Mouse (Mus musculus): ENCODE results near the gene Ywhae. TPM values are rescaled to one million over a fixed set of nuclear protein-coding genes. Genes with fewer than 3 reads are reported as not detected.
"Not testable (repeated sequence)": the region's sequence is repeated elsewhere in the genome, so short reads cannot be mapped to it uniquely, and the experiment has no call there.

Gene Ywhae
- polyA plus RNA-seq (2016; fragmentation: Nextera tagmentation; extraction: Ambion mirVana) = 1,323 and 1,330 TPM in 2 replicates

DNA sequence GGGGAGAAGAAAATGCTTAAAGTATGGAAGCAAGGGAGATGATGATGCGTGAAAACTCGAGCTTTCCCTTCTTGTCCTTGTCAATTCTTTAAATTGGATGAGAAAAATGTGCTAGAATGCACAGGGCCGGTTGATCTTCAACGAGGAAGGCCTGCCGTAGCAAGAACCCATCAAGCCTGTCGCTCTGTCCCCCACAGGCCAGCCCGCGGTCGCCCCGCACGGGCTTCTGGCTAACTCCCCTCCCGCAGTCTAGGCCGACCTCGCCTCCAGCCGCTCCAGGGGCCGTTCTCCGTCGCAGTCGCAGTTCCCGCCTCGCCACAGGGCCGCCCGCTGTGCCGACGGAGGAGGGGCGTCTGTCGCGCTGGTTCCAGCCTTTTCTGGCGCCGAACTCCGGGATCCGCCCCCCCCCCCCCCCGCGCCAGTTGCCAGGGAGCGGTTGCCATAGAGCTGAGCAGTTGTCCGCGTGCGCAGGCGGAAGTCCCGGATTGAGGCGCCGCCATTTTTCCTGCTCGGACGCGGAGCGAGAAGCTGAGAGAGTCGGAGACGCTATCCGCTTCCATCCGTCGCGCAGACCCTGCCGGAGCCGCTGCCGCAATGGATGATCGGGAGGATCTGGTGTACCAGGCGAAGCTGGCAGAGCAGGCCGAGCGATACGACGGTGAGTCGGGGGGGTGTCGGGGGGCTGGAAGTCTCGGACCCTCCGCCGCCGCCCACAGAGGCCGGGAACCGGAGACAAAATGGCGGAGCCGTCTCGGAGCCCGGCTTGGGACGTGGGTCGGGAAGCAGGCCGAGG is at the start of gene Ywhae:
TSS of gene Ywhae (plus strand) at position 436 of the 793 bp plus-strand sequence.
- Histone ChIP-seq H3K27ac (peak within 1 kb of the TSS; percentile 100), H3K9me3 (no peaks in the 10 kb centered on the region), H3K4me3 (peak within 1 kb of the TSS; percentile 99), H3K4me1 (replicated peaks) (peaks cover 44% of the 10 kb centered on the region), H3K36me3 (peaks cover 16% of the 10 kb centered on the region), H3K27me3 (ENCODE audit: insufficient read depth, poor library complexity, severe bottlenecking) (no peaks in the 10 kb centered on the region)
- WGBS = under 1% methylated on average over 76 of the region's 76 CpGs
- DNase-seq (ENCODE audit: low spot score) = peak; percentile 99

DNA sequence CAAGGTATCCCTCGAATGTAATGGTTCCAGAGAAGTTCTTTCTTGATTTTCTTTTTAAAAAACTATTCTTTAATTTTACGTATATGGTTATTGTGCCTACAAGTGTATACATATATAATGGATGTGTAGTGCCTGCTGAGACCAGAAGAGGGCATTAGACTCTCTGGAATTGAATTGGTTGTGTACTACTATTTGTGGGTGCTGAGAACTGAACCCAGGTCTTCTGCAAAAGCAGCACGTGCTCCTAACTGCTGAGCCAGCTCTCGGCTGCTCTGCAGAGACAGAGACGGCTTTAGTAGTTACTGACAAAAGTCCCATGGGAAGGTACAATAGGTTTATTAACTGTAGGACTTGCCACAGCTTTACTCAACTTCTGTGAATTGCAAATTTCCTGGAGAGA is 48.2 kb upstream of the Ywhae start:
- 95% methylated on average over 5 of the region's 5 CpGs for WGBS
- H3K4me3 ChIP-seq = no peak overlapping the region
- H3K36me3 ChIP-seq = peaks cover 50% of the 10 kb centered on the region
- H3K9me3 ChIP-seq = no peaks in the 10 kb centered on the region
- DNase-seq (ENCODE audit: low spot score) = no peak
- peaks cover 13% of the 10 kb centered on the region for H3K4me1 ChIP-seq (replicated peaks)
- H3K27me3 ChIP-seq (ENCODE audit: insufficient read depth, poor library complexity, severe bottlenecking) = no peaks in the 10 kb centered on the region
- no peak overlapping the region for H3K27ac ChIP-seq

DNA sequence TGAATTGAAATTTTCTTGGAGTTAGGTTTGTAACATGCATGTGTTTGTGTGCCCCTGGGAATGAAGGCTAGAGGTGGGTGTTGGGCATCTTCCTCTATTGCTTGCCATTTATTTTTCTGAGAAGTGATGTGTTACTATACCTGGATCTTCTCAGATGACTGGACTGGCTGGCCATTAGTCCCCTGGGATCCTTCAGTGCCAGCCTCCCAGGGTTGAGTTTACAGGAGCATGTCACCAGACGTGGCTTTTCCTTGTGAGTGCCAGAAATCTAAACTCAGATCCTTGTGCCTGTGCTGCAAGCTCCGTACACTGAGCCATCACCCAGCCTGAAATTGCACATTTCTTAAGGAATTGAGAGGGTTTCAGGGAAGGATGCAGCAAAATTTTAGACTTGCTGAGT is 47.7 kb upstream of the Ywhae start:
- WGBS = 88% methylated on average over 2 of the region's 2 CpGs
- no peaks in the 10 kb centered on the region for H3K27me3 ChIP-seq (ENCODE audit: insufficient read depth, poor library complexity, severe bottlenecking)
- H3K4me3 ChIP-seq = no peak overlapping the region
- H3K4me1 ChIP-seq (replicated peaks) = peaks cover 13% of the 10 kb centered on the region
- no peak overlapping the region for H3K27ac ChIP-seq
- H3K9me3 ChIP-seq = no peaks in the 10 kb centered on the region
- H3K36me3 ChIP-seq = peaks cover 55% of the 10 kb centered on the region
- DNase-seq (ENCODE audit: low spot score) = no peak

DNA sequence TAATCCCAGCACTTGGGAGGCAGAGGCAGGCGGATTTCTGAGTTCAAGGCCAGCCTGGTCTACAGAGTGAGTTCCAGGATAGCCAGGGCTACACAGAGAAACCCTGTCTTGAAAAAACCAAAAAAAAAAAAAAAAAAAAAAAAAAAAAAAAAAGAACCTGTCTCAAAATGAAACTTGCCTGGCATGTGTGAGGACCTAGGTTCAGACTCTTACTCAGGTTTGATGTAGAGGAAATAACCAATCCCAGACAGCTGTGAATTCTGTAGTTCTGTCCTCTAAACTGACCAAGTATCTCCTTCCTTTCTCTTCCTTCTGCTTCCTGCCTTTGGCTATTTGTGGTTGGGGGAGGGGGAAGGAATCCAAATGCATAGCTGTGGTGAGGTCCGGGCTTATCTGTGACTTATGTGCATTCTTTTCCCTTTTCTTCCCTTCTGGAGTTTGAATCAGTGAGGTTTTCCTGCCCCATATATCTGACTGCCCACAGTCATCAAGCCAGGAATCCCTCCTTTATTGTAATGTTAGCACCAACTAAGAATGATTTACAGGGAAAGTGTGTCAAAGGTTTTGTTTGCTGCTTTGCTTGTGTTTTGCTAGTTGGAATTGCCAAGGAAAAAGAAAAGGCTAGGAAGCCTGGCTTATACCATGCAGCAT is 45.2 kb upstream of the Ywhae start:
- Histone ChIP-seq H3K9me3 (no peaks in the 10 kb centered on the region), H3K36me3 (peaks cover 73% of the 10 kb centered on the region)

DNA sequence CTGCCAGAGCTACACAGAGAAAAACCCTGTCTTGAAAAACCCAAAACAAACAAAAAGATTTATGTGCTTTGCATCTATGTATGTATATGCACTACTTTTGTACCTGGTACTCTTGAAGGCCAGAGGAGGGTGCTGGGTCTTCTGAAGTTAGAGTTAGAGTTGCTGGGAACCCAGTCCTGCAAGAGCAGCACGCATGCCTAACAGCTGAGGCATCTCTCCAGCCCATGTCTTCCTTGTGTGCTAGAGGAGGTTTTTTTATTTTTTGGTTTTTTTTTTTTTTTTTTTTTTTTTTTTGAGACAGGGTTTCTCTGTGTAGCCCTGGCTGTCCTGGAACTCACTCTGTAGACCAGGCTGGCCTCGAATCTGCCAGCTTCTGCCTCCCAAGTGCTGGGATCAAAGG is 44.5 kb upstream of the Ywhae start:
- Histone ChIP-seq H3K36me3 (peaks cover 73% of the 10 kb centered on the region), H3K27ac (no peak overlapping the region), H3K4me3 (no peak overlapping the region), H3K4me1 (replicated peaks) (no peaks in the 10 kb centered on the region), H3K9me3 (no peaks in the 10 kb centered on the region), H3K27me3 (ENCODE audit: insufficient read depth, poor library complexity, severe bottlenecking) (no peaks in the 10 kb centered on the region)
- no peak for DNase-seq (ENCODE audit: low spot score)
- 89% methylated on average over 2 of the region's 2 CpGs for WGBS

More for the DNA sequence above, 45.2 kb upstream of the Ywhae start:
- Histone ChIP-seq H3K27me3 (ENCODE audit: insufficient read depth, poor library complexity, severe bottlenecking) (no peaks in the 10 kb centered on the region), H3K4me1 (replicated peaks) (no peaks in the 10 kb centered on the region), H3K4me3 (no peak overlapping the region), H3K27ac (no peak overlapping the region)
- 91% methylated on average over 2 of the region's 2 CpGs for WGBS
- DNase-seq (ENCODE audit: low spot score) = no peak

DNA sequence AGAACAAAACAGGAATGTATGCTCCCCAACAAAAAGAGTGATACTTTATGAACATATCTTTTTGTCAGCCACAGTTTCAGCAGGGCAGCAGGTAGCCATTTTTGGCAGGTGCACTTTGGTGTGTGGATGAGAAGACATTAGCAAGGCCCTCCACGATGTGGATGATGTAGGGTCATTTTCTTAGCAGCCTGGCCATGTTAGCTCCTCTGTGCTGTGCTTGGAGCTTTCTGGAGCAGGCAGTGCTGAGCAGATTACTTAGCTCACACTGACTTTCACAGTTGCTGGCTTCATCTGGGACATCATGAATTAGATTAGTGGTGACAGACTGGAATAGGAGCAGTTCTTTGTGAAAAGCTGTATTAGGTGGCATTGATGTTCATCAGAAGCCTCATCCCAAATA is 42.7 kb upstream of the Ywhae start:
- no peak for DNase-seq (ENCODE audit: low spot score)
- Histone ChIP-seq H3K27me3 (ENCODE audit: insufficient read depth, poor library complexity, severe bottlenecking) (no peaks in the 10 kb centered on the region), H3K4me3 (no peak overlapping the region), H3K36me3 (peaks cover 74% of the 10 kb centered on the region), H3K4me1 (replicated peaks) (no peaks in the 10 kb centered on the region), H3K9me3 (no peaks in the 10 kb centered on the region), H3K27ac (no peak overlapping the region)
- WGBS = 87% methylated on average over 1 of the region's 1 CpGs

DNA sequence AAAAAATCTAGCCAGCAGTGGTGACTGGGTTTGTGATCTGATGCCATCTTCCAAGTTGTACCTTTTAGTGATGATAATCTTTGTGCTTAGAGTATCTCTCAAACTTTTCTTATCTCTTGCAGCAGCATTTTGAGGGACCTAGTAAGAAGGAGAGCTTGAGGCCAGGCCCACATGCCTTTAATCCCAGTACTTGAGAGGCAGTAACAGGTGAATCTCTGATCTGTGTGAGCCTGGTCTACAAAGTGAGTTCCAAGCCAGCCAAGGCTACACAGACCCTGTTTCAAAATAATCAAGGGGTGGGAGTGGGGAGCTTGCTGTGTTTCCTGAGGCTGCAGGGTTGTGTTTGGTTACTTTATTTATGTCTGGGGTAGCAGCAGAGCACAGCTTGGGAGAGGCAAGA is 41.6 kb upstream of the Ywhae start:
- Histone ChIP-seq H3K9me3 (no peaks in the 10 kb centered on the region), H3K27me3 (ENCODE audit: insufficient read depth, poor library complexity, severe bottlenecking) (no peaks in the 10 kb centered on the region), H3K27ac (no peak overlapping the region), H3K36me3 (peaks cover 76% of the 10 kb centered on the region), H3K4me1 (replicated peaks) (no peaks in the 10 kb centered on the region), H3K4me3 (no peak overlapping the region)
- DNase-seq (ENCODE audit: low spot score) = no peak

DNA sequence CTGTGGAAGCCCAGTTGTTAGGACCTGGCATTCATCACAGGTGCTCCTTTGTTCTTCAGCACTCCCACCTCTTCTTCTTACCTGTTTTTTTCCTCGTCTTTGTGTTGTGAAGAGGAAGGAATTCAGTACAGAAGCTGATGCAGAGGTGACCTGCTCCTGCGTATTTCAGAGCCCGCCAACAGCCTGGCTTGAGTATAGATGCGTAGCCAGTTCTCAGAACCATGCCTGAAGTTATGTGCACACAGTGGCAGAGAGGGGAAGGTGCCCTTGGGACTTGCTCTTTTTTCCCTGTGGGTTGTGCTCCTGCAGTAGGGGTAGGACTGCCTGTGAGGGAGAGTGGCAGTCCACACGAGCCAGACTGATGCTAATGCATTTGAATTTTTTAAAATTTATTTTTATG is 39.1 kb upstream of the Ywhae start:
- Histone ChIP-seq H3K4me3 (no peak overlapping the region), H3K9me3 (no peaks in the 10 kb centered on the region), H3K4me1 (replicated peaks) (no peaks in the 10 kb centered on the region), H3K27me3 (ENCODE audit: insufficient read depth, poor library complexity, severe bottlenecking) (no peaks in the 10 kb centered on the region), H3K36me3 (peaks cover 96% of the 10 kb centered on the region), H3K27ac (no peak overlapping the region)
- no peak for DNase-seq (ENCODE audit: low spot score)
- WGBS = 95% methylated on average over 5 of the region's 5 CpGs

DNA sequence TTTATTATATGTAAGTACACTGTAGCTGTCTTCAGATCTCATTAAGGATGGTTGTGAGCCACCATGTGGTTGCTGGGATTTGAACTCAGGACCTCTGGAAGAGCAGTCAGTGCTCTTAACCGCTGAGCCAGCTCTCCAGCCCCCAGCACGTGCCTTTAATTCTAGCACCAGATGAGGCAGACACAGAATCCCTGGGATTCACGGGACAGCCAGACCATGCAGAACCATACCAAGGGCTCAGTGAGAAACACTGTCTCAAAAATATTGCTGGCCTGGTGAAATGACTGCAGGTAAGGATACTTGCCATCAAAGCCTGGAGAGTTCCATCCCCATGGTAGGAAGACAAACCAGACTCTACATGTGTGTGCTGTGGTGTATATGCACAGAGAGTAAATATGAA is 35.2 kb upstream of the Ywhae start:
- not testable (repeated sequence) for H3K9me3 ChIP-seq; H3K4me1 ChIP-seq (replicated peaks); DNase-seq (ENCODE audit: low spot score); H3K27me3 ChIP-seq (ENCODE audit: insufficient read depth, poor library complexity, severe bottlenecking); H3K4me3 ChIP-seq; H3K27ac ChIP-seq
- WGBS = 95% methylated on average over 3 of the region's 3 CpGs
- H3K36me3 ChIP-seq = peaks cover 98% of the 10 kb centered on the region

DNA sequence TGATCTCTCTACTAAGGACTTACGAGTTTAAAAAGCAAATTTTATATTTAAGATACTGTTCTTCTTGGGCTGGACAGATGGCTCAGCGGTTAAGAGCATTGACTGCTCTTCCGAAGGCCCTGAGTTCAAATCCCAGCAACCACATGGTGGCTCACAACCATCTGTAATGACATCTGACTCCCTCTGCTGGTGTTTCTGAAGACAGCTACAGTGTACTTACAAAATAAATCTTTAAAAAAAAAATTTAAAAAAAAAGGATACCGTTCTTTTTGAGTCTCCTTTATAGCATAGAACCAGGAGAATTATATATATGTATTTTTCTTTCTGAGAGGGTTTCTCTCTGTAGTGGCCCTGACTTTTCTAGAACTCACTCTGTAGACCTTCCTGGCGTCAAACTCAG is 32.1 kb upstream of the Ywhae start:
- no peak overlapping the region for H3K4me3 ChIP-seq
- no peak for DNase-seq (ENCODE audit: low spot score)
- H3K9me3 ChIP-seq = no peaks in the 10 kb centered on the region
- WGBS = 96% methylated on average over 5 of the region's 5 CpGs
- no peaks in the 10 kb centered on the region for H3K4me1 ChIP-seq (replicated peaks)
- no peak overlapping the region for H3K27ac ChIP-seq
- H3K36me3 ChIP-seq = peaks cover 98% of the 10 kb centered on the region
- no peaks in the 10 kb centered on the region for H3K27me3 ChIP-seq (ENCODE audit: insufficient read depth, poor library complexity, severe bottlenecking)

DNA sequence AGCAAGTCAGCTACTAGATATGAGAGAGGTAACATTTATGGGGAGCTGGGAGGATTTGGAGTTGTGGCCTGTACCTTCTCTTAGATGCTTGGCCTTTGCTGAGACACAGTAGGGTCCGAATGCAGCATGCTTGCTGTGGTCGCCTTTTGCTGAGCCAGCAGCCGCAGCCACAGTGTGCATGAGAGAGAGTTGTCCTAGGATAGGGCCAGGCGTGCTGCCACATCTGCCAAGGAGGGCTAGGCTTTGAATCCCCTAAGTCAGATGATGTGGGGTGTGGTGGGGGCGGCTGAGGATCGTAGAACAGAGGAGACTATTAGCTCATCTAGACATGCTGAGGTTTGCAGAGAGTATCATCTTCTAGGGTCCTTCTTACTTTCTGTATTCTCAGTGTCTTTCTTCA is 29.9 kb upstream of the Ywhae start:
- H3K4me3 ChIP-seq = no peak overlapping the region
- no peaks in the 10 kb centered on the region for H3K9me3 ChIP-seq
- no peak overlapping the region for H3K27ac ChIP-seq
- H3K36me3 ChIP-seq = peaks cover 97% of the 10 kb centered on the region
- no peaks in the 10 kb centered on the region for H3K27me3 ChIP-seq (ENCODE audit: insufficient read depth, poor library complexity, severe bottlenecking)
- DNase-seq (ENCODE audit: low spot score) = no peak
- no peaks in the 10 kb centered on the region for H3K4me1 ChIP-seq (replicated peaks)
- 93% methylated on average over 6 of the region's 6 CpGs for WGBS

DNA sequence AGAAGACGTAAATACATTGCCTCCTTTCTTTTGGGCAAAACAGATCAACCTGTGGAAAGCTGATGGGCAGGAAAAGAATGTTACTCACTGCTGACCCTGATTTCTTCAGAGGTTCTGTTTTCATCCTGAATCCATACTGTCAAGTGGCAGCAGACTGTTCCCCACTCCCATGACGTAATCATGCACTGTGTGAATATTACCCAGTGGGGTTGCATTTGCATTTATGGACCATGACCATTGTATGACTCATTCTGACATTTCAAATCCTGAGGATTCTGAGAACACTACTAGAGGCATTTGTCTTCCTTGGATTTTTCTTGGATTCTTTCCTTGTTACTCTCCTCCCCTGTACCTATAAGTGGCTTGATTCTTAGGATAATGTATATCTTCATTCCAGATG is 28.9 kb upstream of the Ywhae start:
- H3K9me3 ChIP-seq = no peaks in the 10 kb centered on the region
- WGBS = 92% methylated on average over 2 of the region's 2 CpGs
- no peaks in the 10 kb centered on the region for H3K4me1 ChIP-seq (replicated peaks)
- H3K27ac ChIP-seq = no peak overlapping the region
- no peaks in the 10 kb centered on the region for H3K27me3 ChIP-seq (ENCODE audit: insufficient read depth, poor library complexity, severe bottlenecking)
- H3K4me3 ChIP-seq = no peak overlapping the region
- DNase-seq (ENCODE audit: low spot score) = no peak
- peaks cover 89% of the 10 kb centered on the region for H3K36me3 ChIP-seq

DNA sequence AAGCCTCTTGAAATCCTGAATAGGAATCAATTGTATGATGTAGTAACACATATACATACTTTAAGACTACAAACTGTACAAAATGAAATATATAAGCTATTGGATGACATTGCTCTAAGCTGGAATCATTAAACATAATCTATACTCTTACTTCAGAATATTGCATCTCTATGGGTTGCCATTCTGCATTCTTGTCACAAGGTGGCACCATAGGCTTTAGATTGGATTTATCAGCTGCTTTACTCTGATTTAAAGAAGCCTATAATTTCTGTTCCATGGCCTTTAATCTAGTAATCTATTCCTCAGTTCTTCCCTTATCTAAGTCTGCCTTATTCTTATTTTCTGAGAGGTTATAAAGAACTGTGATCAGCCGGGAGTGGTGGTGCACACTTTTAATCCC is 18.7 kb upstream of the Ywhae start:
- 0 out of 2 replicates have a peak, but pooled peaks cover 3% of the 10 kb centered on the region for H3K9me3 ChIP-seq
- H3K27ac ChIP-seq = no peak overlapping the region
- no peaks in the 10 kb centered on the region for H3K36me3 ChIP-seq
- no peak overlapping the region for H3K4me3 ChIP-seq
- H3K4me1 ChIP-seq (replicated peaks) = peaks cover 3% of the 10 kb centered on the region; the same call in 1 of the 2 replicates
- no peaks in the 10 kb centered on the region for H3K27me3 ChIP-seq (ENCODE audit: insufficient read depth, poor library complexity, severe bottlenecking)
- WGBS = 89% methylated on average over 1 of the region's 1 CpGs
- no peak for DNase-seq (ENCODE audit: low spot score)

Data from hindbrain, embryonic 10.5 days (tissue).